Mouse (Mus musculus) forebrain, postnatal 0 days (tissue): ENCODE data around the gene Ngrn. TPM values are rescaled to one million over a fixed set of nuclear protein-coding genes. Genes with fewer than 3 reads are reported as not detected.

ENCODE experiments used
- ATAC-seq: fragments of 200-750 bp; cut with Nextera tagmentation; 2 replicates; pipeline ENCODE4 v1.8.0; 2017; ENCODE audit warnings: mild to moderate bottlenecking, moderate library complexity
- DNase-seq: peaks from one replicate; pipeline ENCODE4 v3.0.0-alpha.2; 2015
- H3K27ac ChIP-seq: fragments of 300-500 bp; sonication (generic); 2 replicates; pipeline ENCODE4 v1.5.1; 2014; ENCODE audit warnings: low read depth, mild to moderate bottlenecking, antibody characterized with exemption, low read length, moderate library complexity, mixed read lengths
- H3K27me3 ChIP-seq: fragments of 300-500 bp; sonication (generic); 2 replicates; pipeline ENCODE4 v1.6.1; 2014; ENCODE audit warnings: mild to moderate bottlenecking, low read length, mixed read lengths; ENCODE audit not compliant: insufficient read depth
- H3K36me3 ChIP-seq: fragments of 300-500 bp; sonication (generic); 2 replicates; pipeline ENCODE4 v1.6.1; 2014; ENCODE audit warnings: mild to moderate bottlenecking, moderate library complexity; ENCODE audit not compliant: insufficient read depth
- H3K4me1 ChIP-seq: fragments of 300-500 bp; sonication (generic); 2 replicates; pipeline ENCODE4 v1.6.1; 2014; ENCODE audit warnings: antibody characterized with exemption; ENCODE audit not compliant: insufficient read depth
- H3K4me2 ChIP-seq: fragments of 300-500 bp; sonication (generic); 2 replicates; pipeline ENCODE4 v1.6.1; 2014; ENCODE audit warnings: low read depth, mild to moderate bottlenecking, moderate library complexity
- H3K4me3 ChIP-seq: fragments of 300-500 bp; sonication (generic); 2 replicates; pipeline ENCODE4 v1.5.1; 2014; ENCODE audit warnings: low read depth, low read length, mixed read lengths
- H3K9ac ChIP-seq: fragments of 300-500 bp; sonication (generic); 2 replicates; pipeline ENCODE4 v1.6.1; 2014; ENCODE audit warnings: mild to moderate bottlenecking
- H3K9me3 ChIP-seq: fragments of 300-500 bp; sonication (generic); 2 replicates; pipeline ENCODE4 v1.6.1; 2016; ENCODE audit warnings: low read length
- CTCF ChIP-seq: sonication (generic); IDR thresholded peaks from 2 replicates; pipeline ENCODE4 v1.5.1; 2016; ENCODE audit warnings: antibody characterized with exemption, control low read depth, low read depth
- WGBS: fragments of 180-500 bp; shearing (Covaris S2); extraction: QIAGEN DNeasy Blood & Tissue Kit; methylation state at CpG from one replicate; pipeline ENCODE4 v1.1.7; 2014; 5-methylcytosine and 5-hydroxymethylcytosine counted together
- polyA plus RNA-seq: library from polyadenylated mRNA; unstranded; fragments of >200 nt; fragmentation: Nextera tagmentation; extraction: Ambion mirVana; gene quantifications from 2 replicates; pipeline ENCODE4 v1.2.1, GENCODE M21; 2015
- total RNA-seq: library from RNA; depleted of rRNA; stranded (reverse); fragments of >200 nt; gene quantifications from 2 replicates; pipeline ENCODE4 v1.2.3, GENCODE M21; 2014

The Ngrn gene
- total and polyA plus RNA-seq, 2 experiments from 2014 or later = 72.0 to 74.9 TPM

DNA sequence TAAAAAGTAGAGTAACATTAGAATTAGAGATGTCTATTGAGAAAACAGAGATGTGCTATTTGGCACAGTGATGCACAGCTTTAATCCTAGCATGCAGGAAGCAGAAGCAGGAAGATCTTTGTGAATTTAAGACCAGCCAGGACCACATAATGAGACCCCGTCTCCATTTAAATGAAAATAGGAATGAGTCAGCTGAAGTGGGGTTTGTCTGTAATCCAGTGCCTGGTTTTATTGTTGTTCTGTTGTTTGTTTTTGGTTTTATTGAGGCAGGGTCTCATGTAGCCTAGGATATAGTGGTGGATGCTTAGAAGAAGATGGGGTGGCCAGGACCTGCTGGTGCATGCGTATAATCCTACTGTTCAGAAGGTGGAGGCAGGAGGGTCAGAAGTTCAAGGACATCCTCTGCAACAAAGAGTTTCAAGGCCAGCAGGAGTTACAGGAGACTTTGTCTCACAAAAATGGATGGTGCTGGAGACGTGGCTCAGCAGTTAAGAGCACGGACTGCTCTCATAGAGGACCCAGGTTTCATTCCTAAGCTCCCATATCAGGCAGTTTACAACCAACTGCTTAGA, 39.8 kb upstream of the Ngrn start:
- DNase-seq = no peak
- Histone ChIP-seq H3K36me3 (peaks cover 80% of the 10 kb centered on the region), H3K4me2 (no peak overlapping the region), H3K27ac (no peak overlapping the region), H3K9ac (no peak overlapping the region), H3K4me3 (no peak overlapping the region), H3K27me3 (no peaks in the 10 kb centered on the region), H3K9me3 (no peaks in the 10 kb centered on the region), H3K4me1 (no peaks in the 10 kb centered on the region)
- 92% methylated on average over 4 of the region's 4 CpGs for WGBS
- ATAC-seq = no peak
- TF ChIP-seq CTCF = no peak

GRCm38 (mm10) chr7:80227065-80227464, 34.0 kb upstream of the Ngrn start:
- Histone ChIP-seq H3K27me3 (no peaks in the 10 kb centered on the region; the same call in 1 of the 2 replicates), H3K36me3 (peaks cover 43% of the 10 kb centered on the region), H3K9ac (no peak overlapping the region), H3K4me2 (no peak overlapping the region), H3K27ac (no peak overlapping the region), H3K4me3 (no peak overlapping the region), H3K9me3 (no peaks in the 10 kb centered on the region), H3K4me1 (no peaks in the 10 kb centered on the region)
- WGBS = 98% methylated on average over 4 of the region's 4 CpGs
- peak; percentile 21; the same call in 1 of the 2 replicates for TF ChIP-seq CTCF
- DNase-seq = no peak
- no peak for ATAC-seq

- H3K9me3 ChIP-seq = no peaks in the 10 kb centered on the region
- H3K4me3 ChIP-seq = no peak overlapping the region
- WGBS = 56% methylated on average over 6 of the region's 6 CpGs
- no peak overlapping the region for H3K9ac ChIP-seq
- ATAC-seq (no peak), DNase-seq (no peak)
- peaks cover 22% of the 10 kb centered on the region for H3K36me3 ChIP-seq
- no peak overlapping the region for H3K27ac ChIP-seq
- H3K4me2 ChIP-seq = no peak overlapping the region
- 0 out of 2 replicates have a peak, but pooled peaks cover 3% of the 10 kb centered on the region for H3K4me1 ChIP-seq
- TF ChIP-seq CTCF = no peak
- no peaks in the 10 kb centered on the region; the same call in 1 of the 2 replicates for H3K27me3 ChIP-seq
Measured at GRCm38 (mm10) chr7:80230196-80230595, 30.8 kb upstream of the Ngrn start.

DNA sequence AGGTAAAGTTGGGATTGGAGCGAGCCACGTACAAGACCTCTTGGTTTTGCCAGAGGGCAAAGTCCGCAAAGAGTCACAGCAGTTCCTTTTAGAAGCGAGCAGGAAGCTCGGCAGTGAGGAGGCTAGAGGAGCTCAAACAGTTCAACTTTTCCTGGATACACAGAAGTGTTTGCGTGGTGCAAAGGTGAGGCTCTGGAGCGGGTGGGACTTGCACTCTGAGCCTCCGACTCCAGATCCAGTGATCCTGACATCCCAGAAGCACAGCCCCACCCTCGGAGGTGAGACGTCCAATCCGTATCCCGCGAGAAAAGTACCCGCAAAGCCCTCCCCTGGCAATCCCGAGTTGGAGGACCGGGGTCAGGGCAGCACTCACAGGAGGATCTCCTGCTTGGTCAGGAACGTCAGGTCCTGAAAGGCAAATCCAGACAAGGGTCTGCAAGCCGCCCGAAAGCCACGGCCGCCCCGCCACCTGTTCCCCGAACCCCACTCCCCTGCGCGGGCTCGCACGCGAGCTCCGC, 29.0 kb upstream of the Ngrn start:
- under 1% methylated on average over 29 of the region's 29 CpGs for WGBS

GRCm38 (mm10) chr7:80232489-80233029, 28.5 kb upstream of the Ngrn start, which contains the start of the genes Cib1 and Gdpgp1:
Gene Cib1, minus strand, starts transcription at chr7:80232813.
Gene Gdpgp1, plus strand, starts transcription at chr7:80232865.
- 4% methylated on average over 50 of the region's 56 CpGs for WGBS
- Histone ChIP-seq H3K9ac (peak within 1 kb of the TSS; percentile 65), H3K36me3 (peaks cover 4% of the 10 kb centered on the region; the same call in 1 of the 2 replicates), H3K4me3 (peak within 1 kb of the TSS; percentile 84), H3K9me3 (no peaks in the 10 kb centered on the region), H3K27ac (peak within 1 kb of the TSS; percentile 59; the same call in 1 of the 2 replicates), H3K27me3 (no peaks in the 10 kb centered on the region; the same call in 1 of the 2 replicates), H3K4me1 (0 out of 2 replicates have a peak, but pooled peaks cover 3% of the 10 kb centered on the region), H3K4me2 (peak within 1 kb of the TSS; percentile 90)
- DNase-seq = peak; percentile 98
- peak; percentile 98 for ATAC-seq
- TF ChIP-seq CTCF = no peak

More for the DNA sequence above, 29.0 kb upstream of the Ngrn start:
- no peaks in the 10 kb centered on the region; the same call in 1 of the 2 replicates for H3K27me3 ChIP-seq
- TF ChIP-seq CTCF = no peak
- no peaks in the 10 kb centered on the region for H3K9me3 ChIP-seq
- H3K4me3 ChIP-seq = peak overlapping the region; percentile 84
- H3K9ac ChIP-seq = peak overlapping the region; percentile 65
- ATAC-seq (peak; percentile 12; the same call in 1 of the 2 replicates), DNase-seq (no peak)
- H3K27ac ChIP-seq = no peak overlapping the region
- H3K36me3 ChIP-seq = peaks cover 10% of the 10 kb centered on the region; the same call in 1 of the 2 replicates
- 0 out of 2 replicates have a peak, but pooled peaks cover 3% of the 10 kb centered on the region for H3K4me1 ChIP-seq
- peak overlapping the region; percentile 90 for H3K4me2 ChIP-seq

- ATAC-seq (no peak), DNase-seq (no peak)
- Histone ChIP-seq H3K9ac (no peak overlapping the region), H3K4me2 (peak overlapping the region; percentile 90; the same call in 1 of the 2 replicates), H3K27ac (no peak overlapping the region), H3K4me3 (no peak overlapping the region), H3K27me3 (no peaks in the 10 kb centered on the region; the same call in 1 of the 2 replicates), H3K9me3 (no peaks in the 10 kb centered on the region), H3K4me1 (0 out of 2 replicates have a peak, but pooled peaks cover 3% of the 10 kb centered on the region), H3K36me3 (peaks cover 7% of the 10 kb centered on the region)
- 77% methylated on average over 9 of the region's 9 CpGs for WGBS
- no peak for TF ChIP-seq CTCF
Measured at GRCm38 (mm10) chr7:80233799-80234198, 27.2 kb upstream of the Ngrn start.

- Histone ChIP-seq H3K9me3 (no peaks in the 10 kb centered on the region), H3K27ac (no peak overlapping the region), H3K4me1 (no peaks in the 10 kb centered on the region), H3K4me2 (no peak overlapping the region), H3K36me3 (peaks cover 17% of the 10 kb centered on the region), H3K9ac (no peak overlapping the region), H3K4me3 (no peak overlapping the region), H3K27me3 (no peaks in the 10 kb centered on the region)
- DNase-seq = no peak
- no peak for ATAC-seq
- WGBS = 87% methylated on average over 10 of the region's 10 CpGs
- TF ChIP-seq CTCF = no peak
Measured at GRCm38 (mm10) chr7:80238542-80238941, 22.5 kb upstream of the Ngrn start.
